Mouse (Mus musculus): ENCODE data around the gene Gnat2. TPM values are rescaled to one million over a fixed set of nuclear protein-coding genes. Genes with fewer than 3 reads are reported as not detected.

Gene Gnat2
- polyA plus RNA-seq, 1 experiment from 2014 or later: 1.3 TPM

GRCm38 (mm10) chr3:108082251-108082875 is 10.2 kb upstream of the Gnat2 start:
- Histone ChIP-seq H3K9me3 (replicated peaks; ENCODE audit: control insufficient read depth, low read length) (no peaks in the 10 kb centered on the region), H3K36me3 (ENCODE audit: control insufficient read depth, insufficient read depth, low read length) (peaks cover 5% of the 10 kb centered on the region), H3K27ac (ENCODE audit: low read depth, low read length) (peak overlapping the region; percentile 7; the same call in 1 of the 2 replicates), H3K27me3 (ENCODE audit: control insufficient read depth, insufficient read depth, low read length) (no peaks in the 10 kb centered on the region), H3K4me2 (peak overlapping the region; percentile 37), H3K4me1 (ENCODE audit: control insufficient read depth, insufficient read depth, low read length) (peaks cover 45% of the 10 kb centered on the region), H3K9ac (ENCODE audit: low read depth, low read length) (peak overlapping the region; percentile 31; the same call in 1 of the 2 replicates), H3K4me3 (ENCODE audit: low read depth, low read length) (no peak overlapping the region)
- WGBS (ENCODE audit: insufficient replicate concordance): 55% methylated on average over 1 of the region's 1 CpGs
- ATAC-seq (replicated peaks; ENCODE audit: insufficient number of reproducible peaks, low FRiP score, low TSS enrichment): no peak

GRCm38 (mm10) chr3:108083161-108083560 is 9.4 kb upstream of the Gnat2 start:
- H3K4me2 ChIP-seq: no peak overlapping the region; the same call in 1 of the 2 replicates
- H3K27ac ChIP-seq (ENCODE audit: low read depth, low read length): no peak overlapping the region
- no peak overlapping the region for H3K4me3 ChIP-seq (ENCODE audit: low read depth, low read length)
- peaks cover 45% of the 10 kb centered on the region for H3K4me1 ChIP-seq (ENCODE audit: control insufficient read depth, insufficient read depth, low read length)
- no peaks in the 10 kb centered on the region for H3K27me3 ChIP-seq (ENCODE audit: control insufficient read depth, insufficient read depth, low read length)
- H3K36me3 ChIP-seq (ENCODE audit: control insufficient read depth, insufficient read depth, low read length): 0 out of 2 replicates have a peak, but pooled peaks cover 3% of the 10 kb centered on the region
- 11% methylated on average over 2 of the region's 2 CpGs for WGBS (ENCODE audit: insufficient replicate concordance)
- no peak overlapping the region for H3K9ac ChIP-seq (ENCODE audit: low read depth, low read length)
- no peaks in the 10 kb centered on the region for H3K9me3 ChIP-seq (replicated peaks; ENCODE audit: control insufficient read depth, low read length)
- no peak for ATAC-seq (replicated peaks; ENCODE audit: insufficient number of reproducible peaks, low FRiP score, low TSS enrichment)

- peak overlapping the region; percentile 80 for H3K4me3 ChIP-seq (ENCODE audit: low read depth, low read length)
Observed at GRCm38 (mm10) chr3:108083904-108084407, 8.6 kb upstream of the Gnat2 start.

GRCm38 (mm10) chr3:108084767-108085270 is 7.8 kb upstream of the Gnat2 start:
- Histone ChIP-seq H3K4me3 (ENCODE audit: low read depth, low read length) (peak overlapping the region; percentile 80), H3K4me2 (peak overlapping the region; percentile 95), H3K4me1 (ENCODE audit: control insufficient read depth, insufficient read depth, low read length) (peaks cover 51% of the 10 kb centered on the region), H3K27ac (ENCODE audit: low read depth, low read length) (peak overlapping the region; percentile 91; the same call in 1 of the 2 replicates), H3K9me3 (replicated peaks; ENCODE audit: control insufficient read depth, low read length) (no peaks in the 10 kb centered on the region), H3K27me3 (ENCODE audit: control insufficient read depth, insufficient read depth, low read length) (no peaks in the 10 kb centered on the region), H3K36me3 (ENCODE audit: control insufficient read depth, insufficient read depth, low read length) (no peaks in the 10 kb centered on the region), H3K9ac (ENCODE audit: low read depth, low read length) (peak overlapping the region; percentile 83)
- ATAC-seq (replicated peaks; ENCODE audit: insufficient number of reproducible peaks, low FRiP score, low TSS enrichment): 0 out of 2 replicates have a peak, but pooled peaks have one; percentile 0
- 18% methylated on average over 13 of the region's 13 CpGs for WGBS (ENCODE audit: insufficient replicate concordance)

More at GRCm38 (mm10) chr3:108083904-108084407, 8.6 kb upstream of the Gnat2 start:
- no peaks in the 10 kb centered on the region for H3K9me3 ChIP-seq (replicated peaks; ENCODE audit: control insufficient read depth, low read length)
- peaks cover 47% of the 10 kb centered on the region for H3K4me1 ChIP-seq (ENCODE audit: control insufficient read depth, insufficient read depth, low read length)
- peak overlapping the region; percentile 95 for H3K4me2 ChIP-seq
- H3K9ac ChIP-seq (ENCODE audit: low read depth, low read length): peak overlapping the region; percentile 39; the same call in 1 of the 2 replicates
- ATAC-seq (replicated peaks; ENCODE audit: insufficient number of reproducible peaks, low FRiP score, low TSS enrichment): no peak
- H3K36me3 ChIP-seq (ENCODE audit: control insufficient read depth, insufficient read depth, low read length): no peaks in the 10 kb centered on the region
- no peak overlapping the region for H3K27ac ChIP-seq (ENCODE audit: low read depth, low read length)
- no peaks in the 10 kb centered on the region for H3K27me3 ChIP-seq (ENCODE audit: control insufficient read depth, insufficient read depth, low read length)
- WGBS (ENCODE audit: insufficient replicate concordance): 51% methylated on average over 4 of the region's 4 CpGs

GRCm38 (mm10) chr3:108085281-108085720 is 7.3 kb upstream of the Gnat2 start:
- 2% methylated on average over 14 of the region's 14 CpGs for WGBS (ENCODE audit: insufficient replicate concordance)
- Histone ChIP-seq H3K4me2 (peak overlapping the region; percentile 95), H3K9ac (ENCODE audit: low read depth, low read length) (peak overlapping the region; percentile 83), H3K4me3 (ENCODE audit: low read depth, low read length) (peak overlapping the region; percentile 80), H3K27ac (ENCODE audit: low read depth, low read length) (peak overlapping the region; percentile 91), H3K4me1 (ENCODE audit: control insufficient read depth, insufficient read depth, low read length) (peaks cover 55% of the 10 kb centered on the region), H3K9me3 (replicated peaks; ENCODE audit: control insufficient read depth, low read length) (no peaks in the 10 kb centered on the region), H3K36me3 (ENCODE audit: control insufficient read depth, insufficient read depth, low read length) (no peaks in the 10 kb centered on the region), H3K27me3 (ENCODE audit: control insufficient read depth, insufficient read depth, low read length) (no peaks in the 10 kb centered on the region)
- peak; percentile 80 for ATAC-seq (replicated peaks; ENCODE audit: insufficient number of reproducible peaks, low FRiP score, low TSS enrichment)

- H3K4me1 ChIP-seq (ENCODE audit: control insufficient read depth, insufficient read depth, low read length): peaks cover 55% of the 10 kb centered on the region
Observed at GRCm38 (mm10) chr3:108085721-108086469, 6.7 kb upstream of the Gnat2 start.

GRCm38 (mm10) chr3:108086470-108086979 is 6.1 kb upstream of the Gnat2 start, which contains the start of gene Ampd2:
Ampd2 (minus strand) TSS chr3:108086651.
- H3K27ac ChIP-seq (ENCODE audit: low read depth, low read length): peak within 1 kb of the TSS; percentile 91
- H3K27me3 ChIP-seq (ENCODE audit: control insufficient read depth, insufficient read depth, low read length): no peaks in the 10 kb centered on the region
- no peaks in the 10 kb centered on the region for H3K9me3 ChIP-seq (replicated peaks; ENCODE audit: control insufficient read depth, low read length)
- H3K4me2 ChIP-seq: peak within 1 kb of the TSS; percentile 95
- H3K4me1 ChIP-seq (ENCODE audit: control insufficient read depth, insufficient read depth, low read length): peaks cover 50% of the 10 kb centered on the region
- WGBS (ENCODE audit: insufficient replicate concordance): 2% methylated on average over 29 of the region's 29 CpGs
- peak within 1 kb of the TSS; percentile 80 for H3K4me3 ChIP-seq (ENCODE audit: low read depth, low read length)
- ATAC-seq (replicated peaks; ENCODE audit: insufficient number of reproducible peaks, low FRiP score, low TSS enrichment): peak; percentile 69
- no peaks in the 10 kb centered on the region for H3K36me3 ChIP-seq (ENCODE audit: control insufficient read depth, insufficient read depth, low read length)
- H3K9ac ChIP-seq (ENCODE audit: low read depth, low read length): peak within 1 kb of the TSS; percentile 83

More at GRCm38 (mm10) chr3:108085721-108086469, 6.7 kb upstream of the Gnat2 start:
- Histone ChIP-seq H3K27ac (ENCODE audit: low read depth, low read length) (peak overlapping the region; percentile 91), H3K36me3 (ENCODE audit: control insufficient read depth, insufficient read depth, low read length) (no peaks in the 10 kb centered on the region), H3K4me3 (ENCODE audit: low read depth, low read length) (peak overlapping the region; percentile 80), H3K9ac (ENCODE audit: low read depth, low read length) (peak overlapping the region; percentile 83), H3K4me2 (peak overlapping the region; percentile 95), H3K9me3 (replicated peaks; ENCODE audit: control insufficient read depth, low read length) (no peaks in the 10 kb centered on the region), H3K27me3 (ENCODE audit: control insufficient read depth, insufficient read depth, low read length) (no peaks in the 10 kb centered on the region)
- WGBS (ENCODE audit: insufficient replicate concordance): 0% methylated on average over 31 of the region's 31 CpGs
- peak; percentile 65 for ATAC-seq (replicated peaks; ENCODE audit: insufficient number of reproducible peaks, low FRiP score, low TSS enrichment)

- ATAC-seq (replicated peaks; ENCODE audit: insufficient number of reproducible peaks, low FRiP score, low TSS enrichment): no peak
- H3K4me3 ChIP-seq (ENCODE audit: low read depth, low read length): no peak overlapping the region
- H3K4me1 ChIP-seq (ENCODE audit: control insufficient read depth, insufficient read depth, low read length): peaks cover 42% of the 10 kb centered on the region
- no peak overlapping the region for H3K27ac ChIP-seq (ENCODE audit: low read depth, low read length)
- H3K27me3 ChIP-seq (ENCODE audit: control insufficient read depth, insufficient read depth, low read length): no peaks in the 10 kb centered on the region
- H3K9ac ChIP-seq (ENCODE audit: low read depth, low read length): no peak overlapping the region
- no peaks in the 10 kb centered on the region for H3K9me3 ChIP-seq (replicated peaks; ENCODE audit: control insufficient read depth, low read length)
- WGBS (ENCODE audit: insufficient replicate concordance): 79% methylated on average over 3 of the region's 3 CpGs
- peak overlapping the region; percentile 95 for H3K4me2 ChIP-seq
- no peaks in the 10 kb centered on the region for H3K36me3 ChIP-seq (ENCODE audit: control insufficient read depth, insufficient read depth, low read length)
Observed at GRCm38 (mm10) chr3:108087329-108087728, 5.3 kb upstream of the Gnat2 start.

Data from heart, embryonic 11.5 days (tissue).